Comparison of ENCODE assay signal across 8 mouse cellular contexts in the genomic region with DNA sequence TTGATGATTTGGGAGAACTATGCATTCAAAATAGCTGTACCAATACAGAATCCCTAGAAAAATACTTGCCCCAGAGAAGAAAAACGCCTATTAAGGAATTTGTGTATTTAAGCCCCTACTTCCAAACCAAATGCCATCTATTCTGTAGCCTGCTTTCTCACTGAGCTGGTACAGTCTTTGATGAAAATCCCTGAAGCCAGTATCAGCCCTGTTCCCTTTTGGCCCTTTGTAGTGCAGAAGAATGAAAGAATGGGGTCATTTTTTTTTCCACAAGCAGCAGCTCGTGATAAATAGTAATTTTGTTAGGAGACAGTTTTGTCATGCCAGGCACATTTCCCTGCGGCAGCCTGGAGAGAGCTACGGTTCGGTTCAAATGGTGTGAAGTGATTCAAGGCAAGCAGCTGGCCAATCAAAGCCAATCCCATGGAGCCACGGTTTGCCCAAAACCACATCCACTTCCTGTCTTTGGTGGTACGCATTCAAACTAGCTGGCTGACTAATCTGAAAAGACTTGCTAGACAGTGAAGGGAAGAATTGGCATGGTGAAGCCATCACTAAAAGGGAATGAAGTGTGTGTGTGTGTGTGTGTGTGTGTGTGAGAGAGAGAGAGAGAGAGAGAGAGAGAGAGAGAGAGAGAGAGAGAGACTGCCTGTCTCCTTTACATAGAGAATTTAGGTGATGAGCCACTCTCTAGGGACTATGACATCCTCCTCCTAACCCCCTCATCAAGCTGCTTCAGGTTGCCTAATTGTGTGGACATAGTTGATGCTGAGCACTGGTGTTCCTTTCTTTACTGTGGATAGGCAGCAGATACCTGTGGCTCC.
DNase-seq lines count a peak whose midpoint lies in the region; ATAC-seq and TF ChIP-seq lines count a peak whose summit lies in the region.
"Had no signal": no experiment of that assay in that cellular context is flagged by ENCODE, and none has a peak within 500 bp of the region (broad histone marks: within the 10 kb centered on the region; RNA-seq: fewer than 3 reads in every experiment).

No protein-coding gene starts in this region.

- H3K9ac ChIP-seq in neural tube, embryonic 14.5 days (replicated peaks; ENCODE audit: low read depth, low read length): no peak overlapping the region
- H3K9ac ChIP-seq in heart, embryonic 11.5 days (ENCODE audit: low read depth, low read length): no peak overlapping the region
- H3K9ac ChIP-seq: lung, embryonic 15.5 days had no signal

- no peak overlapping the region for H3K4me3 ChIP-seq in neural tube, embryonic 14.5 days (ENCODE audit: low read depth, low read length)
- H3K4me3 ChIP-seq in heart, embryonic 11.5 days (ENCODE audit: low read depth, low read length): no peak overlapping the region
- H3K4me3 ChIP-seq in heart, embryonic 10.5 days: no peak overlapping the region
- H3K4me3 ChIP-seq: lung, embryonic 15.5 days had no signal

- H3K27ac ChIP-seq in neural tube, embryonic 14.5 days (ENCODE audit: low read depth, low read length): no peak overlapping the region
- H3K27ac ChIP-seq in heart, embryonic 11.5 days (ENCODE audit: low read depth, low read length): no peak overlapping the region
- H3K27ac ChIP-seq in heart, embryonic 10.5 days: no peak overlapping the region
- H3K27ac ChIP-seq: lung, embryonic 15.5 days had no signal

- ATAC-seq in CD4-positive, CD25-positive, alpha-beta regulatory T cell, adult 4 months: peak; percentile 96
- ATAC-seq in neural tube, embryonic 14.5 days (ENCODE audit: low read depth): peak; percentile 71; the same call in 1 of the 2 replicates
- no peak for ATAC-seq in heart, embryonic 11.5 days (replicated peaks; ENCODE audit: insufficient number of reproducible peaks, low FRiP score, low TSS enrichment)

- no peak overlapping the region for H3K4me2 ChIP-seq in neural tube, embryonic 14.5 days (ENCODE audit: low read depth, low read length)
- no peak overlapping the region for H3K4me2 ChIP-seq in heart, embryonic 11.5 days
- H3K4me2 ChIP-seq: lung, embryonic 15.5 days had no signal

- TF ChIP-seq POLR2A in brain, embryonic 14.5 days (IDR thresholded peaks at IDR 0.05; ENCODE audit: borderline replicate concordance, extremely low read depth, insufficient read depth, insufficient read length, poor library complexity, severe bottlenecking): no peak

- WGBS in neural tube, embryonic 14.5 days: 34% methylated on average over 7 of the region's 7 CpGs
- 63% methylated on average over 7 of the region's 7 CpGs for WGBS in heart, embryonic 11.5 days (ENCODE audit: insufficient replicate concordance)
- WGBS in heart, embryonic 10.5 days: 58% methylated on average over 7 of the region's 7 CpGs

- no peaks in the 10 kb centered on the region; the same call in 1 of the 2 replicates for H3K4me1 ChIP-seq in neural tube, embryonic 14.5 days (ENCODE audit: control insufficient read depth, insufficient read depth, low read length)
- H3K4me1 ChIP-seq in heart, embryonic 11.5 days (ENCODE audit: control insufficient read depth, insufficient read depth, low read length): no peaks in the 10 kb centered on the region
- no peaks in the 10 kb centered on the region for H3K4me1 ChIP-seq in heart, embryonic 10.5 days
- H3K4me1 ChIP-seq: lung, embryonic 15.5 days had no signal

- no peaks in the 10 kb centered on the region for H3K9me3 ChIP-seq in neural tube, embryonic 14.5 days (ENCODE audit: control insufficient read depth, low read length)
- no peaks in the 10 kb centered on the region for H3K9me3 ChIP-seq in heart, embryonic 11.5 days (replicated peaks; ENCODE audit: control insufficient read depth, low read length)
- no peaks in the 10 kb centered on the region for H3K9me3 ChIP-seq in heart, embryonic 10.5 days
- H3K9me3 ChIP-seq: lung, embryonic 15.5 days had no signal

- no peaks in the 10 kb centered on the region for H3K27me3 ChIP-seq in neural tube, embryonic 14.5 days (ENCODE audit: control insufficient read depth, insufficient read depth, low read length)
- H3K27me3 ChIP-seq in heart, embryonic 11.5 days (ENCODE audit: control insufficient read depth, insufficient read depth, low read length): no peaks in the 10 kb centered on the region
- H3K27me3 ChIP-seq in heart, embryonic 10.5 days (ENCODE audit: insufficient read depth, poor library complexity, severe bottlenecking): peaks cover 16% of the 10 kb centered on the region; the same call in 1 of the 2 replicates
- H3K27me3 ChIP-seq: lung, embryonic 15.5 days had no signal

- H3K36me3 ChIP-seq in neural tube, embryonic 14.5 days (ENCODE audit: control insufficient read depth, insufficient read depth, low read length): no peaks in the 10 kb centered on the region
- no peaks in the 10 kb centered on the region for H3K36me3 ChIP-seq in heart, embryonic 11.5 days (ENCODE audit: control insufficient read depth, insufficient read depth, low read length)
- no peaks in the 10 kb centered on the region for H3K36me3 ChIP-seq in heart, embryonic 10.5 days
- H3K36me3 ChIP-seq: lung, embryonic 15.5 days had no signal

- TF ChIP-seq CTCF in brain, embryonic 14.5 days (IDR thresholded peaks at IDR 0.05; ENCODE audit: borderline replicate concordance, extremely low read depth, insufficient read depth, insufficient read length): no peak

- peak; percentile 95 for DNase-seq in brain, embryonic 14.5 days (ENCODE audit: low read depth)
- DNase-seq in layer of hippocampus, adult 8-10 months (ENCODE audit: low spot score in 2 of 2): peak; percentile 57 to 62
- DNase-seq in ovary, adult 18-20 months (ENCODE audit: low spot score): no peak
- no peak for DNase-seq in heart, embryonic 10.5 days (ENCODE audit: low spot score)

Comparison
In these comparisons a context has a peak if more than half of its experiments do, and no peak if none do; other contexts are left out.
1. DNase-seq: peak in brain, embryonic 14.5 days (single experiment) and layer of hippocampus, adult 8-10 months (2 of 2); none in ovary, adult 18-20 months (single experiment) and heart, embryonic 10.5 days (single experiment).